Mouse (Mus musculus) neural tube, embryonic 15.5 days (tissue): ENCODE data around the gene Ubxn10. TPM values are rescaled to one million over a fixed set of nuclear protein-coding genes. Genes with fewer than 3 reads are reported as not detected.
A peak's percentile ranks its signal among the peaks of the same experiment; 100 is the strongest.

Experiments used
- ATAC-seq: fragments of 200-750 bp; cut with Nextera tagmentation; 2 replicates; pipeline ENCODE4 v1.8.0; 2017; ENCODE audit warnings: mild to moderate bottlenecking, moderate TSS enrichment, moderate library complexity; ENCODE audit not compliant: low FRiP score
- H3K27ac ChIP-seq: fragments of 300-500 bp; sonication (generic); replicated peaks from 2 replicates; pipeline ENCODE4 v1.5.1; 2015; ENCODE audit warnings: mild to moderate bottlenecking, inconsistent platforms
- H3K27me3 ChIP-seq: fragments of 300-500 bp; sonication (generic); replicated peaks from 2 replicates; pipeline ENCODE4 v1.6.1; 2015; ENCODE audit warnings: inconsistent platforms
- H3K36me3 ChIP-seq: fragments of 300-500 bp; sonication (generic); 2 replicates; pipeline ENCODE4 v1.6.1; 2015; ENCODE audit warnings: inconsistent platforms
- H3K4me1 ChIP-seq: fragments of 300-500 bp; sonication (generic); 2 replicates; pipeline ENCODE4 v1.6.1; 2015; ENCODE audit warnings: inconsistent platforms
- H3K4me2 ChIP-seq: fragments of 300-500 bp; sonication (generic); 2 replicates; pipeline ENCODE4 v1.6.1; 2015; ENCODE audit warnings: inconsistent platforms, mild to moderate bottlenecking, moderate library complexity
- H3K4me3 ChIP-seq: fragments of 300-500 bp; sonication (generic); replicated peaks from 2 replicates; pipeline ENCODE4 v1.5.1; 2015; ENCODE audit warnings: mild to moderate bottlenecking, inconsistent platforms
- H3K9ac ChIP-seq: fragments of 300-500 bp; sonication (generic); replicated peaks from 2 replicates; pipeline ENCODE4 v1.6.1; 2015; ENCODE audit warnings: mild to moderate bottlenecking, inconsistent platforms
- H3K9me3 ChIP-seq: fragments of 300-500 bp; sonication (generic); replicated peaks from 2 replicates; pipeline ENCODE4 v1.6.1; 2016; ENCODE audit warnings: inconsistent platforms
- WGBS: fragments of 180-500 bp; shearing (Covaris S2); methylation state at CpG from one replicate; pipeline ENCODE4 v1.1.7; 2015; ENCODE audit warnings: mixed read lengths; 5-methylcytosine and 5-hydroxymethylcytosine counted together
- polyA plus RNA-seq: library from polyadenylated mRNA; unstranded; fragments of >200 nt; fragmentation: Nextera tagmentation; extraction: Ambion mirVana; gene quantifications from 2 replicates; pipeline ENCODE4 v1.2.1, GENCODE M21; 2015

Gene Ubxn10
- polyA plus RNA-seq, 1 experiment from 2014 or later, result 2.5 TPM

GRCm38 (mm10) chr4:138711051-138711820 is 25.7 kb downstream of the Ubxn10 start:
- Histone ChIP-seq H3K27me3 (no peaks in the 10 kb centered on the region), H3K9ac (no peak overlapping the region), H3K4me3 (no peak overlapping the region), H3K9me3 (no peaks in the 10 kb centered on the region), H3K4me2 (no peak overlapping the region), H3K4me1 (peaks cover 14% of the 10 kb centered on the region; the same call in 1 of the 2 replicates), H3K27ac (peak overlapping the region; percentile 75), H3K36me3 (no peaks in the 10 kb centered on the region)
- 65% methylated on average over 17 of the region's 17 CpGs for WGBS
- ATAC-seq, result no peak

- H3K9me3 ChIP-seq, result no peaks in the 10 kb centered on the region
- no peaks in the 10 kb centered on the region for H3K36me3 ChIP-seq
- 57% methylated on average over 11 of the region's 11 CpGs for WGBS
- no peak overlapping the region for H3K9ac ChIP-seq
- ATAC-seq, result no peak; the same call in 1 of the 2 replicates
- H3K4me3 ChIP-seq, result no peak overlapping the region
- no peak overlapping the region for H3K4me2 ChIP-seq
- H3K27ac ChIP-seq, result peak overlapping the region; percentile 75
- H3K27me3 ChIP-seq, result no peaks in the 10 kb centered on the region
- peaks cover 14% of the 10 kb centered on the region; the same call in 1 of the 2 replicates for H3K4me1 ChIP-seq
Observed at GRCm38 (mm10) chr4:138710633-138711032, 26.3 kb downstream of the Ubxn10 start.

- peaks cover 14% of the 10 kb centered on the region; the same call in 1 of the 2 replicates for H3K4me1 ChIP-seq
- ATAC-seq, result peak; percentile 31; the same call in 1 of the 2 replicates
- H3K4me2 ChIP-seq, result no peak overlapping the region
- no peak overlapping the region for H3K9ac ChIP-seq
- no peak overlapping the region for H3K4me3 ChIP-seq
- peak overlapping the region; percentile 75 for H3K27ac ChIP-seq
- H3K9me3 ChIP-seq, result no peaks in the 10 kb centered on the region
- 50% methylated on average over 7 of the region's 7 CpGs for WGBS
- H3K27me3 ChIP-seq, result no peaks in the 10 kb centered on the region
- no peaks in the 10 kb centered on the region for H3K36me3 ChIP-seq
Observed at GRCm38 (mm10) chr4:138709944-138710343, 27.0 kb downstream of the Ubxn10 start.

GRCm38 (mm10) chr4:138709246-138709645 is 27.7 kb downstream of the Ubxn10 start:
- Histone ChIP-seq H3K4me2 (no peak overlapping the region), H3K4me3 (no peak overlapping the region), H3K27ac (no peak overlapping the region), H3K4me1 (peaks cover 14% of the 10 kb centered on the region; the same call in 1 of the 2 replicates), H3K27me3 (no peaks in the 10 kb centered on the region), H3K9ac (no peak overlapping the region), H3K9me3 (no peaks in the 10 kb centered on the region), H3K36me3 (no peaks in the 10 kb centered on the region)
- ATAC-seq, result no peak
- WGBS, result 82% methylated on average over 11 of the region's 11 CpGs

- H3K4me2 ChIP-seq, result no peak overlapping the region
- peaks cover 14% of the 10 kb centered on the region; the same call in 1 of the 2 replicates for H3K4me1 ChIP-seq
- ATAC-seq, result no peak
- no peak overlapping the region for H3K4me3 ChIP-seq
- no peak overlapping the region for H3K9ac ChIP-seq
- H3K36me3 ChIP-seq, result no peaks in the 10 kb centered on the region
- no peak overlapping the region for H3K27ac ChIP-seq
- no peaks in the 10 kb centered on the region for H3K27me3 ChIP-seq
- no peaks in the 10 kb centered on the region for H3K9me3 ChIP-seq
- 13% methylated on average over 7 of the region's 7 CpGs for WGBS
Observed at GRCm38 (mm10) chr4:138708636-138709035, 28.3 kb downstream of the Ubxn10 start.

GRCm38 (mm10) chr4:138706620-138707019 is 30.3 kb downstream of the Ubxn10 start:
- no peaks in the 10 kb centered on the region for H3K36me3 ChIP-seq
- 93% methylated on average over 8 of the region's 8 CpGs for WGBS
- no peak for ATAC-seq

GRCm38 (mm10) chr4:138704169-138704568 is 32.8 kb downstream of the Ubxn10 start:
- Histone ChIP-seq H3K4me3 (no peak overlapping the region), H3K27me3 (no peaks in the 10 kb centered on the region), H3K4me2 (no peak overlapping the region), H3K27ac (no peak overlapping the region), H3K9ac (no peak overlapping the region), H3K9me3 (no peaks in the 10 kb centered on the region), H3K4me1 (peaks cover 7% of the 10 kb centered on the region), H3K36me3 (no peaks in the 10 kb centered on the region)
- WGBS, result 88% methylated on average over 4 of the region's 4 CpGs
- ATAC-seq, result no peak

More at GRCm38 (mm10) chr4:138706620-138707019, 30.3 kb downstream of the Ubxn10 start:
- Histone ChIP-seq H3K9ac (no peak overlapping the region), H3K9me3 (no peaks in the 10 kb centered on the region), H3K27ac (no peak overlapping the region), H3K4me3 (no peak overlapping the region), H3K4me1 (peaks cover 14% of the 10 kb centered on the region; the same call in 1 of the 2 replicates), H3K27me3 (no peaks in the 10 kb centered on the region), H3K4me2 (no peak overlapping the region)

GRCm38 (mm10) chr4:138703591-138703990 is 33.4 kb downstream of the Ubxn10 start:
- Histone ChIP-seq H3K4me1 (peaks cover 7% of the 10 kb centered on the region), H3K4me3 (no peak overlapping the region), H3K27me3 (no peaks in the 10 kb centered on the region), H3K4me2 (no peak overlapping the region), H3K36me3 (no peaks in the 10 kb centered on the region), H3K9ac (no peak overlapping the region), H3K9me3 (no peaks in the 10 kb centered on the region), H3K27ac (no peak overlapping the region)
- no peak for ATAC-seq
- 54% methylated on average over 7 of the region's 7 CpGs for WGBS

GRCm38 (mm10) chr4:138702528-138702927 is 34.4 kb downstream of the Ubxn10 start:
- no peak overlapping the region for H3K27ac ChIP-seq
- H3K9me3 ChIP-seq, result no peaks in the 10 kb centered on the region
- no peaks in the 10 kb centered on the region for H3K36me3 ChIP-seq
- H3K9ac ChIP-seq, result no peak overlapping the region
- no peaks in the 10 kb centered on the region for H3K27me3 ChIP-seq
- 86% methylated on average over 8 of the region's 8 CpGs for WGBS
- no peak overlapping the region for H3K4me3 ChIP-seq
- peaks cover 7% of the 10 kb centered on the region for H3K4me1 ChIP-seq
- no peak for ATAC-seq
- H3K4me2 ChIP-seq, result no peak overlapping the region

GRCm38 (mm10) chr4:138702031-138702430 is 34.9 kb downstream of the Ubxn10 start:
- WGBS, result 86% methylated on average over 2 of the region's 2 CpGs
- no peak overlapping the region for H3K4me2 ChIP-seq
- no peak for ATAC-seq

GRCm38 (mm10) chr4:138701111-138701510 is 35.9 kb downstream of the Ubxn10 start:
- H3K27ac ChIP-seq, result no peak overlapping the region
- no peak for ATAC-seq
- no peak overlapping the region for H3K9ac ChIP-seq
- H3K36me3 ChIP-seq, result no peaks in the 10 kb centered on the region
- peaks cover 12% of the 10 kb centered on the region for H3K4me1 ChIP-seq
- no peak overlapping the region for H3K4me2 ChIP-seq
- H3K9me3 ChIP-seq, result no peaks in the 10 kb centered on the region
- no peaks in the 10 kb centered on the region for H3K27me3 ChIP-seq
- H3K4me3 ChIP-seq, result no peak overlapping the region
- WGBS, result 75% methylated on average over 8 of the region's 8 CpGs

More at GRCm38 (mm10) chr4:138702031-138702430, 34.9 kb downstream of the Ubxn10 start:
- no peaks in the 10 kb centered on the region for H3K27me3 ChIP-seq
- no peak overlapping the region for H3K4me3 ChIP-seq
- no peaks in the 10 kb centered on the region for H3K9me3 ChIP-seq
- H3K9ac ChIP-seq, result no peak overlapping the region
- H3K27ac ChIP-seq, result no peak overlapping the region
- H3K4me1 ChIP-seq, result peaks cover 10% of the 10 kb centered on the region
- no peaks in the 10 kb centered on the region for H3K36me3 ChIP-seq
